Mouse (Mus musculus) spleen, adult 2 months (tissue): Measurements from ENCODE around the gene Xrra1. TPM values are rescaled to one million over a fixed set of nuclear protein-coding genes. Genes with fewer than 3 reads are reported as not detected.

Experiments
- DNase-seq, 2 experiments: peaks; one replicate each; pipeline versions ENCODE4 v3.0.0 to v3.0.0-alpha.2; 2012 to 2021; ENCODE audit warnings: low spot score in 2 of 2, low read depth in 1 of 2
- H3K27ac ChIP-seq: fragments of 200-500 bp; 2 replicates; pipeline ENCODE4 v1.5.1; 2012; ENCODE audit warnings: low read length, inconsistent platforms; ENCODE audit not compliant: insufficient read depth
- H3K27me3 ChIP-seq: fragments of 200-500 bp; 2 replicates; pipeline ENCODE4 v1.6.1; 2012; ENCODE audit warnings: mild to moderate bottlenecking, moderate library complexity, low read length, inconsistent platforms; ENCODE audit not compliant: control insufficient read depth, insufficient read depth
- H3K36me3 ChIP-seq: fragments of 200-500 bp; 2 replicates; pipeline ENCODE4 v1.6.1; 2012; ENCODE audit warnings: mild to moderate bottlenecking, low read length, inconsistent platforms; ENCODE audit not compliant: control insufficient read depth, insufficient read depth
- H3K4me1 ChIP-seq: fragments of 200-500 bp; 2 replicates; pipeline ENCODE4 v1.6.1; 2011; ENCODE audit warnings: inconsistent platforms; ENCODE audit not compliant: control insufficient read depth, insufficient read depth, insufficient read length
- H3K4me3 ChIP-seq: fragments of 200-500 bp; 2 replicates; pipeline ENCODE4 v1.5.1; 2011; ENCODE audit warnings: mild to moderate bottlenecking, inconsistent platforms; ENCODE audit not compliant: insufficient read depth, insufficient read length; ENCODE audit errors: extremely low read depth
- CTCF ChIP-seq: fragments of 200-500 bp; IDR thresholded peaks from 2 replicates; pipeline ENCODE4 v1.5.1; 2011; ENCODE audit warnings: mild to moderate bottlenecking, inconsistent platforms; ENCODE audit not compliant: insufficient read depth, insufficient read length, insufficient replicate concordance; ENCODE audit errors: extremely low read depth
- POLR2A ChIP-seq: fragments of 200-500 bp; IDR thresholded peaks from 2 replicates; pipeline ENCODE4 v1.6.1; 2011; ENCODE audit warnings: low read depth, low read length, inconsistent platforms
- WGBS: fragments of 180-500 bp; shearing (Covaris S2); methylation state at CpG from one replicate; pipeline ENCODE4 v1.1.7; 2018; 5-methylcytosine and 5-hydroxymethylcytosine counted together
- polyA plus RNA-seq: library from polyadenylated mRNA; depleted of rRNA; stranded (reverse); fragments of >200 nt; gene quantifications from 2 replicates; pipeline ENCODE4 v1.2.3, GENCODE M21; 2012

Gene Xrra1
- polyA plus RNA-seq, 1 experiment, result 0.12 TPM

DNA sequence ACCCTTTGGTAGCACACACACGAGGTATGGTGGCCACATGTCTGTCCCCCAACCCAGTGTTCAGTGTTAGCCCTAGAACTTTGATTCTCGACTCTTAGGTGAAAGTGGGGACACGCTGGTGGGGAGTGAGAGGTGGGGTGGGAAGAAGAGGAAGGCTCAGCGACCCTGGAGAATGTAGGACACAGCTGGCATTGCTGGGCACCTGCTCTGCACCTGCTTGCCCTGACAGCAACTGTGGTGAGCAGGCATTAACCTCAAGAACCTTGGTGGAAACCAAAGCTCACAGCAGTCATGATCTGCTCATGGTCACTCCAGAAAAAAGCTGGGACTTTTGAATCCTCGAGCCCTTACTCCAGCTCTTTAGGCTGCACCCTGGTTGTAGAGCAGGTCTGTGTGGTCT is 52.1 kb downstream of the Xrra1 start:
- TF ChIP-seq POLR2A (no peak), CTCF (no peak)
- WGBS, result 66% methylated on average over 5 of the region's 5 CpGs
- Histone ChIP-seq H3K4me1 (no peaks in the 10 kb centered on the region), H3K36me3 (no peaks in the 10 kb centered on the region), H3K4me3 (no peak overlapping the region), H3K27me3 (no peaks in the 10 kb centered on the region), H3K27ac (no peak overlapping the region)
- no peak for DNase-seq

DNA sequence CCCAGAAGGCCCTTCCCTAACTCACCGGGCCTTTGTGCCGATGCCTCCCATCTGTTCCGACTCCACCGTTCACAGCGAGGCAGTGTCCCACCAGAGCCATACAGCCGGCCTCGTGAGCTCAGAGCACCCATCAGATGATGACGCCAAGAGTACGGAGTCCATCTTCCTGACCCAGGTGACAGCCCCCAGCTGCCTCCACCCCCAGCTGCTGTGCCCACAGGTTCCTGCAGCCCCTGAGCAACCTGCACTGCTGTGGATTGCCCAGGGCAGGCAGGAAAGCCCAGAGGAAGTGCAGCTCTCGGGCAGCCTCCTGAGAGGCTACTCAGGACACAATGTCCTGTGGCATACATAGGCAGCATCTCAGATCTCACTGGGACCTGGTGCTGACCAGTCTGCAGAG is 55.4 kb downstream of the Xrra1 start:
- no peak for DNase-seq
- H3K27me3 ChIP-seq, result no peaks in the 10 kb centered on the region; the same call in 1 of the 2 replicates
- H3K36me3 ChIP-seq, result no peaks in the 10 kb centered on the region
- no peak for TF ChIP-seq CTCF
- TF ChIP-seq POLR2A, result no peak
- H3K27ac ChIP-seq, result no peak overlapping the region
- whole genome bisulfite sequencing, result 83% methylated on average over 10 of the region's 10 CpGs
- H3K4me3 ChIP-seq, result no peak overlapping the region
- no peaks in the 10 kb centered on the region for H3K4me1 ChIP-seq

GRCm38 (mm10) chr7:99915511-99915910 is 56.6 kb downstream of the Xrra1 start:
- TF ChIP-seq POLR2A (no peak), CTCF (no peak)
- H3K36me3 ChIP-seq, result no peaks in the 10 kb centered on the region
- H3K27ac ChIP-seq, result no peak overlapping the region
- no peaks in the 10 kb centered on the region; the same call in 1 of the 2 replicates for H3K27me3 ChIP-seq
- no peak for DNase-seq
- H3K4me3 ChIP-seq, result no peak overlapping the region
- 83% methylated on average over 2 of the region's 2 CpGs for WGBS
- no peaks in the 10 kb centered on the region for H3K4me1 ChIP-seq

DNA sequence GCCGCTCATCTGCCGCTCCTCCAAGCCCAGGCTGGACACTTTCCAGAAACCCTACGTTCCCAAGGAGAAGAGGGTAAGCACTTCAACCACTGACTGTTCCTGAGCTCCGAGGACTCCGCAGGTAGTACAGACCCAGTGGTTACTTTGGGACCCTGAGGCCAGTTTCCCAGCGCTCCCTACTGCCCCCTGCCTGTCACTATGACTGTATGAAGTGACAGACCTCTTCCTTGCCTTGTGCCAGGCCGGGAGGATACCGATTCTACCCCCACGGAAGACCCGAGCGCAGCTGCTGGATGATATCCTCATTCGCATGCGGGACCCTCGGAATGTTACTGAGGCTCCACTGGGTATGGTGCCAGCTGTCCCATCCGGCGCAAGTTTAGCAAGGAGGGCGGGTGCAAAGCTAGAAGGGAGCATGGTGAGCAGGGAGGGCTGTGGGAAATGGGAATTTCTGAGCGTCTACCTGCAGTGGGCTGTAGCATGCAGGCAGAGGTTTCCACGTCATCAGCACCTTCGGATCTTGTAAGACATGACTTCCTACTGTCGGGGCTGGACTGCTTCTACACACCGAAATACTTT is 57.9 kb downstream of the Xrra1 start:
- no peak overlapping the region for H3K27ac ChIP-seq
- peak; percentile 49; the same call in 1 of the 2 replicates for TF ChIP-seq CTCF
- no peak for TF ChIP-seq POLR2A
- 15% methylated on average over 22 of the region's 22 CpGs for WGBS
- no peak overlapping the region; the same call in 1 of the 2 replicates for H3K4me3 ChIP-seq
- H3K36me3 ChIP-seq, result no peaks in the 10 kb centered on the region
- no peaks in the 10 kb centered on the region for H3K4me1 ChIP-seq
- peak in 1 of 2 experiments; percentile 21 for DNase-seq
- H3K27me3 ChIP-seq, result no peaks in the 10 kb centered on the region; the same call in 1 of the 2 replicates

- WGBS, result 2% methylated on average over 36 of the region's 36 CpGs
- Histone ChIP-seq H3K27me3 (no peaks in the 10 kb centered on the region; the same call in 1 of the 2 replicates), H3K27ac (no peak overlapping the region), H3K4me1 (no peaks in the 10 kb centered on the region), H3K4me3 (peak overlapping the region; percentile 27; the same call in 1 of the 2 replicates), H3K36me3 (no peaks in the 10 kb centered on the region)
- DNase-seq, result no peak
- TF ChIP-seq POLR2A (no peak), CTCF (no peak)
These were observed 58.5 kb downstream of the Xrra1 start for GRCm38 (mm10) chr7:99917320-99917844.

DNA sequence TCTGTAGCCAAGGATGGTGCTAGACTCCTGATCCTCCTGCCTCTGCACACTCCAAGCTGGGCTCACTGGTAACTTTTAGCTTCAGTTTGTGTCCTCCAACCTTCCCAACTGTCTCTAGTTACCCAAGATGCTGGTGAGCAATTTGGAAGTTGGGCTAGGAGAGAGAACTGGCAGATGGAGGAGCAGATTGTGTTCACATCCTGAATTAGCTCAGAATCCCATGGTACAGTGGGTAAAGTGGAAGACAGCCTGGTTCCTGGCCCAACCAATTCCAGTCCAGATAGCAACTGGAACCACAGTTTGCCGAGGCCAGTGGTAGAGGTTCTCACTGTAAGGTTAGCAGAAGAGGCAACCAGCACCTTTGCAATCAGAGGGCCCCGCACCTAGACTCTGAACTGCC is 60.2 kb downstream of the Xrra1 start:
- Histone ChIP-seq H3K27me3 (no peaks in the 10 kb centered on the region; the same call in 1 of the 2 replicates), H3K36me3 (peaks cover 2% of the 10 kb centered on the region; the same call in 1 of the 2 replicates), H3K27ac (no peak overlapping the region), H3K4me1 (no peaks in the 10 kb centered on the region), H3K4me3 (no peak overlapping the region)
- 90% methylated on average over 2 of the region's 2 CpGs for WGBS
- no peak for DNase-seq
- no peak for TF ChIP-seq CTCF
- no peak for TF ChIP-seq POLR2A

GRCm38 (mm10) chr7:99919971-99920370 is 61.1 kb downstream of the Xrra1 start:
- WGBS, result 92% methylated on average over 6 of the region's 6 CpGs
- H3K4me3 ChIP-seq, result no peak overlapping the region
- H3K36me3 ChIP-seq, result peaks cover 7% of the 10 kb centered on the region
- H3K27ac ChIP-seq, result no peak overlapping the region
- no peak for DNase-seq
- H3K4me1 ChIP-seq, result no peaks in the 10 kb centered on the region
- no peaks in the 10 kb centered on the region; the same call in 1 of the 2 replicates for H3K27me3 ChIP-seq
- no peak for TF ChIP-seq POLR2A
- no peak for TF ChIP-seq CTCF
